9 mouse cellular contexts compared by ENCODE assay signal in genomic region chr2:154455776-154456175, GRCm38 (mm10). TPM values are rescaled to one million over a fixed set of nuclear protein-coding genes. Genes with fewer than 3 reads are reported as not detected.
DNase-seq lines count a peak whose midpoint lies in the region; ATAC-seq and TF ChIP-seq lines count a peak whose summit lies in the region.
"Had no signal": no experiment of that assay in that cellular context is flagged by ENCODE, and none has a peak within 500 bp of the region (broad histone marks: within the 10 kb centered on the region; RNA-seq: fewer than 3 reads in every experiment).

No protein-coding gene starts in this region.

- no peaks in the 10 kb centered on the region for H3K27me3 ChIP-seq in kidney, adult 2 months (replicated peaks; ENCODE audit: control insufficient read depth, insufficient read depth, low read length)
- no peaks in the 10 kb centered on the region for H3K27me3 ChIP-seq in kidney, embryonic 15.5 days
- H3K27me3 ChIP-seq: Patski had no signal

- no peaks in the 10 kb centered on the region for H3K9me3 ChIP-seq in kidney, embryonic 15.5 days (replicated peaks)

- no peak for TF ChIP-seq CTCF in kidney, adult 2 months (conservative IDR thresholded peaks at IDR 0.05; ENCODE audit: insufficient read depth, insufficient read length, low read depth, low read length)
- no peak for TF ChIP-seq CTCF in brain, embryonic 14.5 days (IDR thresholded peaks at IDR 0.05; ENCODE audit: borderline replicate concordance, extremely low read depth, insufficient read depth, insufficient read length)

- H3K4me2 ChIP-seq in kidney, embryonic 15.5 days: peak overlapping the region; percentile 25; the same call in 1 of the 2 replicates

- ATAC-seq in kidney, embryonic 15.5 days (replicated peaks; ENCODE audit: low FRiP score): peak; percentile 58; the same call in 1 of the 2 replicates
- ATAC-seq: Patski had no signal

- peak; percentile 61 for DNase-seq in kidney, adult 2 months
- DNase-seq in kidney, adult 8-10 months: no peak
- DNase-seq in brain, embryonic 14.5 days (ENCODE audit: low read depth): peak; percentile 57
- DNase-seq in heart, adult 18-20 months: peak; percentile 68 to 79
- peak; percentile 62 for DNase-seq in lung, postnatal 36 days
- no peak for DNase-seq in cerebellum, postnatal 10 days
- no peak for DNase-seq in T-cell, adult 2 months (ENCODE audit: low spot score)

- no peak overlapping the region for H3K4me3 ChIP-seq in kidney, adult 2 months (ENCODE audit: insufficient read depth, low read depth, low read length)
- H3K4me3 ChIP-seq in kidney, embryonic 15.5 days (replicated peaks): no peak overlapping the region

- no peaks in the 10 kb centered on the region for H3K36me3 ChIP-seq in kidney, adult 2 months (ENCODE audit: control insufficient read depth, insufficient read depth, low read length)
- H3K36me3 ChIP-seq in kidney, embryonic 15.5 days: peaks cover 11% of the 10 kb centered on the region

- H3K9ac ChIP-seq in kidney, embryonic 15.5 days: no peak overlapping the region

- no peak for TF ChIP-seq POLR2A in kidney, adult 2 months (IDR thresholded peaks at IDR 0.05; ENCODE audit: low read depth, low read length)
- TF ChIP-seq POLR2A in brain, embryonic 14.5 days (IDR thresholded peaks at IDR 0.05; ENCODE audit: borderline replicate concordance, extremely low read depth, insufficient read depth, insufficient read length, poor library complexity, severe bottlenecking): no peak

- H3K4me1 ChIP-seq in kidney, adult 2 months (ENCODE audit: control insufficient read depth, insufficient read depth, low read length): peaks cover 29% of the 10 kb centered on the region; the same call in 1 of the 2 replicates
- H3K4me1 ChIP-seq in kidney, embryonic 15.5 days: peaks cover 32% of the 10 kb centered on the region

- WGBS in kidney, adult 2 months: 39% methylated on average over 5 of the region's 5 CpGs
- WGBS in kidney, embryonic 15.5 days: 29% methylated on average over 5 of the region's 5 CpGs

- peak overlapping the region; percentile 9; the same call in 1 of the 2 replicates for H3K27ac ChIP-seq in kidney, adult 2 months (ENCODE audit: insufficient read depth, low read depth, low read length)
- peak overlapping the region; percentile 87 for H3K27ac ChIP-seq in kidney, embryonic 15.5 days

RNA-seq across cellular contexts. Expression of gene Cbfa2t2, which starts 19.5 kb away (rescaled TPM):
- polyA plus RNA-seq in kidney, adult 2 months (2012; rRNA removed): 11.7 and 11.8 TPM in 2 replicates
- 46.3 and 51.1 TPM in 2 replicates for polyA plus RNA-seq in brain, embryonic 14.5 days (2012; rRNA removed)
- 10 to 100 TPM; 12.8 to 15.9 TPM for total RNA-seq in heart, adult 18-20 months (2021)
- 38.8 and 46.0 TPM in 2 replicates for polyA plus RNA-seq in kidney, embryonic 15.5 days (2015; fragmentation: Nextera tagmentation; extraction: Ambion mirVana)

RNA-seq across cellular contexts. Expression of gene Snta1, which starts 47.9 kb away (rescaled TPM):
- 60.5 and 63.4 TPM in 2 replicates for polyA plus RNA-seq in kidney, adult 2 months (2012; rRNA removed)
- polyA plus RNA-seq in brain, embryonic 14.5 days (2012; rRNA removed): 9.9 and 11.6 TPM in 2 replicates
- total RNA-seq in heart, adult 18-20 months (2021): 10 to 100 TPM; 78.7 to 79.5 TPM
- polyA plus RNA-seq in kidney, embryonic 15.5 days (2015; fragmentation: Nextera tagmentation; extraction: Ambion mirVana): 12.0 and 12.7 TPM in 2 replicates

Comparison
In these comparisons a context has a peak if more than half of its experiments do, and no peak if none do; other contexts are left out.
1. DNase-seq: peak in kidney, adult 2 months (single experiment), brain, embryonic 14.5 days (single experiment), heart, adult 18-20 months (2 of 2) and lung, postnatal 36 days (single experiment); none in kidney, adult 8-10 months (0 of 2), cerebellum, postnatal 10 days (0 of 2) and T-cell, adult 2 months (single experiment).